Mouse (Mus musculus) limb, embryonic 14.5 days (tissue): ENCODE data around the gene Aldh3a2. TPM values are rescaled to one million over a fixed set of nuclear protein-coding genes. Genes with fewer than 3 reads are reported as not detected.

Experiments used
- ATAC-seq: fragments of 200-750 bp; cut with Nextera tagmentation; 2 replicates; pipeline ENCODE4 v1.8.0; 2017; ENCODE audit warnings: low read depth, moderate number of reproducible peaks, moderate TSS enrichment; ENCODE audit not compliant: low FRiP score
- DNase-seq: peaks from one replicate; pipeline ENCODE4 v3.0.0-alpha.2; 2015; ENCODE audit warnings: low spot score
- H3K27ac ChIP-seq: fragments of 300-500 bp; sonication (generic); replicated peaks from 2 replicates; pipeline ENCODE4 v1.5.1; 2014; ENCODE audit warnings: low read depth, mild to moderate bottlenecking, low read length, moderate library complexity, mixed read lengths
- H3K27me3 ChIP-seq: fragments of 300-500 bp; sonication (generic); 2 replicates; pipeline ENCODE4 v1.6.1; 2014; ENCODE audit warnings: low read length, mixed read lengths; ENCODE audit not compliant: control insufficient read depth, insufficient read depth
- H3K36me3 ChIP-seq: fragments of 300-500 bp; sonication (generic); 2 replicates; pipeline ENCODE4 v1.6.1; 2014; ENCODE audit warnings: mild to moderate bottlenecking, low read length, moderate library complexity, mixed read lengths; ENCODE audit not compliant: control insufficient read depth, insufficient read depth
- H3K4me1 ChIP-seq: fragments of 300-500 bp; sonication (generic); 2 replicates; pipeline ENCODE4 v1.6.1; 2014; ENCODE audit warnings: antibody characterized with exemption, low read length, mixed read lengths; ENCODE audit not compliant: control insufficient read depth, insufficient read depth
- H3K4me2 ChIP-seq: fragments of 300-500 bp; sonication (generic); replicated peaks from 2 replicates; pipeline ENCODE4 v1.6.1; 2014; ENCODE audit warnings: low read depth, mild to moderate bottlenecking, low read length, moderate library complexity; ENCODE audit not compliant: severe bottlenecking
- H3K4me3 ChIP-seq: fragments of 300-500 bp; sonication (generic); replicated peaks from 2 replicates; pipeline ENCODE4 v1.5.1; 2014; ENCODE audit warnings: low read length
- H3K9ac ChIP-seq: fragments of 300-500 bp; sonication (generic); 2 replicates; pipeline ENCODE4 v1.6.1; 2014; ENCODE audit warnings: mild to moderate bottlenecking, low read depth, low read length, moderate library complexity; ENCODE audit not compliant: severe bottlenecking
- H3K9me3 ChIP-seq: fragments of 300-500 bp; sonication (generic); 2 replicates; pipeline ENCODE4 v1.6.1; 2016; ENCODE audit warnings: low read length; ENCODE audit not compliant: control insufficient read depth
- POLR2A ChIP-seq: fragments of 200-500 bp; IDR thresholded peaks from 2 replicates; pipeline ENCODE4 v1.8.0; 2012; ENCODE audit warnings: inconsistent platforms, mild to moderate bottlenecking, moderate library complexity, borderline replicate concordance; ENCODE audit not compliant: insufficient read depth, insufficient read length; ENCODE audit errors: extremely low read depth
- WGBS: fragments of 180-500 bp; shearing (Covaris S2); extraction: QIAGEN DNeasy Blood & Tissue Kit; methylation state at CpG from one replicate; pipeline ENCODE4 v1.1.7; 2014; 5-methylcytosine and 5-hydroxymethylcytosine counted together
- polyA plus RNA-seq, 2 experiments: library from polyadenylated mRNA; depleted of rRNA in 1 of 2; stranded (reverse) in 1 of 2; unstranded in 1 of 2; fragments of >200 nt; fragmentation: Nextera tagmentation in 1 of 2; extraction: Ambion mirVana in 1 of 2; gene quantifications; 2 replicates each; pipeline versions ENCODE4 v1.2.1 to v1.2.3; 2012 to 2014

The Aldh3a2 gene
- polyA plus RNA-seq, 2 experiments = 33.5 to 35.5 TPM

DNA sequence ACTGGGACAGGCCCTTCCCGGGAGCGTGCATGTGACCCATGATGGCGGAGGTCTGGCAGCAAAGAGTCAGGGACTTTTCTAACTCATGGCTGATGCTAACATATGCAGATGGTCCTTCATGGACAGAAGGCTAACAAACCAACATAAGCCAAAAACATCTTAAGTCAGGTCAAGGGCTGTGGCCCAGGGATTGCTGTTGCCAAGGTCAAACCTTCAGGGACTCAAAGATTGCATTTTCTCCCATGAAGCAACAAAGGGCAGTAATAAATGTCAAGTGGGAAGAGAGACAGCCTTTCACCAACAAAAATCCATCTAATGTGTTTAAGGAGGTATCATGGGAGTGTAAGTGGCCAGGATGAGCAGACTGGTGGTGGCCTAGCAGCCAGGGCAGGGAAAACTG lies 61.1 kb downstream of the Aldh3a2 start:
- no peak for TF ChIP-seq POLR2A
- Histone ChIP-seq H3K4me3 (no peak overlapping the region), H3K4me1 (peaks cover 18% of the 10 kb centered on the region), H3K27ac (no peak overlapping the region), H3K4me2 (no peak overlapping the region), H3K9me3 (no peaks in the 10 kb centered on the region), H3K36me3 (no peaks in the 10 kb centered on the region), H3K9ac (no peak overlapping the region), H3K27me3 (no peaks in the 10 kb centered on the region)
- 87% methylated on average over 3 of the region's 3 CpGs for WGBS
- no peak for DNase-seq
- ATAC-seq = no peak

DNA sequence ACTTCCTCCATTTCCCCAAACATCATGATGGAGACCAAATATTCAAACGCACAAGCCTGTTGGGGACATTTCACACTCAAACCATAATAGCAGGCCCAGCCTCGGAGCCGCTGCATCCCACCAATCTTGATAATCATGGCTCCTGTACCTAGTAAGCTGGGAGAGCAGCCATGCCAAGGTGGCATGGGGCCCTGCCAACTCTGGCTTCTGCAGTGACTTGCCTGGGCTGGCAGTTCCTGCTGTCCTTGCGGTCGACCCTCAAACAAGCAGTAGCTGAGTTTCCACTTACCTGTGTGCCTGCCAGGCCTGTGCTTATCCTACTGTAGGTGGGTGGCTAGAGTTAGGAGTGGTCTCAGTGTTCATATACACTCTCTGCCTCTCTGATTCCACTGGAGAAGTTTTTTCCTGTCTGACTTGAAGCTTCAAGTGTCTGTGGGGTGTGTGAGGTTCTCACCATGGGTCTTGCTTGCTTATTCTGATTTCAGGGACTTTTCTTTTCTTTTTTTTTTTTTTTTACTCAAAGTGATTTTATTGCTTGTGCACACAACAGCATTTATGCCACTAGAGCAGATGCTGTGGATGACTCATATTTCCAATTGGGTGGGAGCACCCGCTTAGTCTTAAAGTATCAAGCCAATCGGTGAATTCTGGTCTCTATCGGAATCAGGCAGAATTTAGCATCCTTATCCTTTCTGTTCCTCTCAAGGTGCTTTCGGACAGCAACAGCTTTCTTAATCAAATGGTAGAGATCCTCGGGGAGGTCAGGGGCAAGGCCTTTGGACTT lies 61.9 kb downstream of the Aldh3a2 start:
- no peak overlapping the region for H3K4me3 ChIP-seq
- no peak for TF ChIP-seq POLR2A

DNA sequence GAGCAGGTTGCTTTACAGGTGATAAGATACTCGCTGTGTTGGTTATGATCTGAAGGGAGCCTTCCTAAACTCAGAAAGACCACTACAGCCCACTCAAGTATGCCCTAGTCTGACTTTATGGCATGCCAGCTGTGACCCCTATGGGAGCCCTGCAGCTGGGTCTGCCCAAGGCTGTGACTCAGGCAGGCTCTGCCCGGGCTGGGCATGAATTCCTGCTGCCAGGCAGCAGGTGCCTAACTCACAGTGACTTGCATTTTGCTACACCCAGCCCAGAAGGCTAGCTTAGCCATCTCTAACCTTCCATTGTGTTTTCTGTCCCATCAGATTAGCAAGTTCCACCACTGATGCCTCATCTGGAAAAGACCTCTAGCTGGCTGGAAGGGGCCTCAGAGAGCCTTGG lies 64.5 kb downstream of the Aldh3a2 start:
- DNase-seq (no peak), ATAC-seq (no peak)
- H3K9me3 ChIP-seq = no peaks in the 10 kb centered on the region
- H3K9ac ChIP-seq = no peak overlapping the region
- WGBS = 69% methylated on average over 2 of the region's 2 CpGs
- no peaks in the 10 kb centered on the region for H3K27me3 ChIP-seq
- peaks cover 15% of the 10 kb centered on the region for H3K4me1 ChIP-seq
- H3K4me3 ChIP-seq = no peak overlapping the region
- no peaks in the 10 kb centered on the region for H3K36me3 ChIP-seq
- no peak overlapping the region for H3K4me2 ChIP-seq
- TF ChIP-seq POLR2A = no peak
- no peak overlapping the region for H3K27ac ChIP-seq

More for the DNA sequence above, 61.9 kb downstream of the Aldh3a2 start:
- Histone ChIP-seq H3K4me2 (no peak overlapping the region), H3K36me3 (no peaks in the 10 kb centered on the region), H3K9me3 (no peaks in the 10 kb centered on the region), H3K27ac (no peak overlapping the region), H3K4me1 (peaks cover 18% of the 10 kb centered on the region), H3K27me3 (no peaks in the 10 kb centered on the region), H3K9ac (no peak overlapping the region)
- WGBS = 95% methylated on average over 9 of the region's 10 CpGs
- DNase-seq = no peak
- ATAC-seq = no peak

DNA sequence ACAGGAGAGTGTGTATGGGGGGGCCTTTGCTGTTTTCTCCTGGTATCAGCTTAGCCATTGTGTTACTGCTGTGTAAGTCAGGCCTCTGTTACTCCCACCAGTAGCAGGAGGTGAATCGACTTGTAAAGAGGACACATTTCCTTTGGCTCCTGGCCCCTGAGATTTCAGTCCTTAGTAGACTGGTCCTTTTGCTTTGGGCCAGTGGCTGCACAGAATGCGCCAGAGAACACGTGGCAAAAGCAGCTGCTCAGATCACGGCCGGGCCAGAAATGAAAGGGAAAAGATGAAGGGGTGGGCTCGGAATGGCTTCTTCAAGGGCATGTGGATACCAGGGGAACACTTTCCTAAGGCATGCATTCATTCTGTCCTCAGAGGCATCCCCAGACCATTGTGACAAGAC lies 65.1 kb downstream of the Aldh3a2 start:
- WGBS = 56% methylated on average over 6 of the region's 6 CpGs
- Histone ChIP-seq H3K9ac (no peak overlapping the region), H3K4me3 (no peak overlapping the region), H3K4me2 (no peak overlapping the region), H3K27ac (no peak overlapping the region), H3K27me3 (no peaks in the 10 kb centered on the region), H3K4me1 (peaks cover 9% of the 10 kb centered on the region; the same call in 1 of the 2 replicates), H3K36me3 (no peaks in the 10 kb centered on the region), H3K9me3 (no peaks in the 10 kb centered on the region)
- DNase-seq (no peak), ATAC-seq (no peak)
- TF ChIP-seq POLR2A = no peak

DNA sequence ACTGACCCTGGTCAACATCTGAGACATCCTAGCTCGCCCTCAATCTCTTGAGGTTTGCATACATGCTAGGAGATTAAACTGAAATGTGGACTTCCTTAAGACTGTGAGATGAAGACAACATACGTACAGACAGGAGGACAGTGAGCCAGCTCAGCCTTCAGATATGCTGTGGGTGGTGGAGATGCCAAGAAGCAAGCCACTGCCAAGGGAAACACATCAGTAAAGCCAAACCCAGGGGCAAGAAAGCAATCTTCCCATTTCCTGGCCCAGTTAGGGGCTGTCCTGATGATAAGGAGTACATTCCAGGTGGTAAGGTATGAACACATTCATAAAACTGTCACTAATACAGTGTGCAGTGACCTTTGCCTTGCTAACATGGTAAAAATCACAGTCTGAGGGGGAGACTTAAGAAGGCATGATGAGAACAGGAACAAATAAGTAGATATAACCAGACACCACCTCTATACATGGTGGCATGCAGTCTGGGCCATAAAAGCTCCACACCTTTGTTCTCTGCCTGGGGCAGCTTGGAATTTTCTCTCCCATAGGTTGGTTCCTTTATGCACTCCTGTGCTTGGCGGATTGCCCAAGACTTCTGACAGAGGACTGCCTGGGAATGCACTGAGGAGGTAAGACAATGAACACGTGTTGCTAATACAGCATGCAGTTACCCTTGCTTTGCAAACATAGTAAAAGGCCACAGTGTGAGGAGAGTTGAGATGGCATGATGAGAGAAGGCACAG lies 67.5 kb downstream of the Aldh3a2 start:
- Histone ChIP-seq H3K4me3 (no peak overlapping the region), H3K9ac (no peak overlapping the region), H3K4me1 (0 out of 2 replicates have a peak, but pooled peaks cover 6% of the 10 kb centered on the region), H3K27me3 (no peaks in the 10 kb centered on the region), H3K4me2 (no peak overlapping the region), H3K27ac (no peak overlapping the region), H3K9me3 (no peaks in the 10 kb centered on the region), H3K36me3 (no peaks in the 10 kb centered on the region)
- no peak for ATAC-seq
- DNase-seq = no peak
- no peak for TF ChIP-seq POLR2A
- 50% methylated on average over 4 of the region's 4 CpGs for WGBS
